27 mouse cellular contexts compared by ENCODE assay signal in the genomic region with DNA sequence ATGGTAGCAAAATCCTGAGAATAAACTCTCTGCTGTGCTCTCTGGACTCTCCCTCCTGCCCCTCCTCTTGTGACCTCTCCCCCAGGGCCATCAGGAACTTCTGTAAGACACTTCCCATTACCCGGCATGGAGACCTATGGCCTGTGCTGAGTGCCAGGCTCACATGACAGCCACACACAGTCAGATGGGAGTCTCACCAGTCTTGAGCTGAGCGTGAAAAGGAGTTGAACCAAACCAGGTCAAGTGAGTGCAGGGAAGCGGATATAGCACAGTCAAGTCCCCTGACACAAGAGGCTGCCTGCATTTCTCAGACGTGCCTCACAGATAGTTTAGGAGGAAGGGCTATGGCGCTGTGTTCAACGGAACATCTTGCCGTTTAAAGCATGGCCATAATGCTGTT.
"Had no signal": no experiment of that assay in that cellular context is flagged by ENCODE, and none has a peak within 500 bp of the region (broad histone marks: within the 10 kb centered on the region; RNA-seq: fewer than 3 reads in every experiment).

No protein-coding gene starts in this region.

- H3K27me3 ChIP-seq: embryonic facial prominence, embryonic 12.5 days; embryonic facial prominence, embryonic 13.5 days; forebrain, embryonic 13.5 days; forebrain, embryonic 15.5 days had no signal

- DNase-seq: cerebellum, adult 18-20 months; cerebellum, adult 2 months; cerebellum, adult 8-10 months; cerebellum, adult 9-10 months; cerebellum, adult 9-11 months; cerebellum, postnatal 10 days; cerebellum, postnatal 14 days; cerebellum, postnatal 25 days; cerebellum, postnatal 36 days; embryo, embryonic 11 days; forebrain, postnatal 0 days; gastrocnemius, adult 2 months; gastrocnemius, postnatal 10 days; gastrocnemius, postnatal 14 days; gastrocnemius, postnatal 25 days; gastrocnemius, postnatal 36 days; heart, adult 11 months had no signal

- H3K27ac ChIP-seq: embryonic facial prominence, embryonic 10.5 days; embryonic facial prominence, embryonic 12.5 days; embryonic facial prominence, embryonic 13.5 days; embryonic facial prominence, embryonic 15.5 days; forebrain, embryonic 10.5 days; forebrain, embryonic 12.5 days; forebrain, embryonic 13.5 days; forebrain, embryonic 15.5 days; gastrocnemius, adult 2 months had no signal

- H3K9me3 ChIP-seq: embryonic facial prominence, embryonic 10.5 days; embryonic facial prominence, embryonic 12.5 days; embryonic facial prominence, embryonic 13.5 days; embryonic facial prominence, embryonic 15.5 days; forebrain, embryonic 10.5 days; forebrain, embryonic 12.5 days; forebrain, embryonic 13.5 days; forebrain, embryonic 15.5 days had no signal

- H3K4me3 ChIP-seq: embryonic facial prominence, embryonic 10.5 days; embryonic facial prominence, embryonic 12.5 days; embryonic facial prominence, embryonic 13.5 days; embryonic facial prominence, embryonic 15.5 days; erythroblast, embryonic 14.5 days; forebrain, embryonic 10.5 days; forebrain, embryonic 12.5 days; forebrain, embryonic 13.5 days; forebrain, embryonic 15.5 days; gastrocnemius, adult 2 months had no signal

- H3K36me3 ChIP-seq: embryonic facial prominence, embryonic 10.5 days; embryonic facial prominence, embryonic 12.5 days; embryonic facial prominence, embryonic 13.5 days; embryonic facial prominence, embryonic 15.5 days; forebrain, embryonic 10.5 days; forebrain, embryonic 12.5 days; forebrain, embryonic 15.5 days had no signal

- H3K9ac ChIP-seq: embryonic facial prominence, embryonic 12.5 days; embryonic facial prominence, embryonic 13.5 days; embryonic facial prominence, embryonic 15.5 days; forebrain, embryonic 12.5 days; forebrain, embryonic 13.5 days; forebrain, embryonic 15.5 days; forebrain, postnatal 0 days had no signal

- ATAC-seq: forebrain, embryonic 13.5 days; forebrain, embryonic 15.5 days; forebrain, embryonic 16.5 days; forebrain, postnatal 0 days had no signal

- H3K4me2 ChIP-seq: embryonic facial prominence, embryonic 12.5 days; embryonic facial prominence, embryonic 13.5 days; embryonic facial prominence, embryonic 15.5 days; forebrain, embryonic 12.5 days; forebrain, embryonic 13.5 days; forebrain, embryonic 15.5 days had no signal
